Mouse (Mus musculus) liver, embryonic 14.5 days (tissue): ENCODE measurements around the gene Gnat3. TPM values are rescaled to one million over a fixed set of nuclear protein-coding genes. Genes with fewer than 3 reads are reported as not detected.

ENCODE experiments used
- ATAC-seq: fragments of 200-750 bp; cut with Nextera tagmentation; 2 replicates; pipeline ENCODE4 v1.8.0; 2017; ENCODE audit warnings: moderate number of reproducible peaks, mild to moderate bottlenecking, moderate library complexity; ENCODE audit not compliant: insufficient read depth
- DNase-seq, 3 experiments: peaks; one replicate each; pipeline ENCODE4 v3.0.0-alpha.2; 2012 to 2013; ENCODE audit warnings: low read depth in 3 of 3, low spot score in 3 of 3
- H3K27ac ChIP-seq: fragments of 300-500 bp; sonication (generic); 2 replicates; pipeline ENCODE4 v1.5.1; 2014; ENCODE audit warnings: moderate library complexity, mild to moderate bottlenecking, control low read depth, inconsistent platforms
- H3K27me3 ChIP-seq: fragments of 300-500 bp; sonication (generic); 2 replicates; pipeline ENCODE4 v1.6.1; 2014; ENCODE audit warnings: mild to moderate bottlenecking, low read length, moderate library complexity; ENCODE audit not compliant: control insufficient read depth, insufficient read depth
- H3K36me3 ChIP-seq: fragments of 300-500 bp; sonication (generic); replicated peaks from 2 replicates; pipeline ENCODE4 v1.6.1; 2014; ENCODE audit warnings: low read depth; ENCODE audit not compliant: control insufficient read depth, insufficient read depth
- H3K4me1 ChIP-seq, 2 experiments: fragments of 200-500 bp in 1 of 2; fragments of 300-500 bp in 1 of 2; sonication (generic) in 1 of 2; replicated peaks; 2 replicates each; pipeline ENCODE4 v1.6.1; 2012 to 2014; ENCODE audit warnings: antibody characterized with exemption in 1 of 2, inconsistent platforms in 1 of 2, low read length in 1 of 2; ENCODE audit not compliant: control insufficient read depth in 2 of 2, insufficient read depth in 2 of 2
- H3K4me2 ChIP-seq: fragments of 300-500 bp; sonication (generic); 2 replicates; pipeline ENCODE4 v1.6.1; 2014; ENCODE audit warnings: low read depth, mild to moderate bottlenecking, control low read depth, moderate library complexity
- H3K4me3 ChIP-seq, 2 experiments: fragments of 200-500 bp in 1 of 2; fragments of 300-500 bp in 1 of 2; sonication (generic) in 1 of 2; 2 replicates each; pipeline ENCODE4 v1.5.1; 2012 to 2014; ENCODE audit warnings: low read depth in 2 of 2, low read length in 2 of 2, mild to moderate bottlenecking in 2 of 2, control low read depth in 1 of 2, inconsistent platforms in 1 of 2, moderate library complexity in 1 of 2; ENCODE audit not compliant: insufficient read depth in 1 of 2
- H3K9ac ChIP-seq: fragments of 300-500 bp; sonication (generic); replicated peaks from 2 replicates; pipeline ENCODE4 v1.6.1; 2014; ENCODE audit warnings: mild to moderate bottlenecking, control low read depth, moderate library complexity
- H3K9me3 ChIP-seq: fragments of 300-500 bp; sonication (generic); 2 replicates; pipeline ENCODE4 v1.6.1; 2016; ENCODE audit warnings: low read length, mixed read lengths; ENCODE audit not compliant: control insufficient read depth
- CTCF ChIP-seq: IDR thresholded peaks from 2 replicates; pipeline ENCODE4 v1.5.1; 2016; ENCODE audit warnings: antibody characterized with exemption, low read depth, control low read depth
- EP300 ChIP-seq: IDR thresholded peaks from 2 replicates; pipeline ENCODE4 v1.6.1; 2016; ENCODE audit warnings: antibody characterized with exemption, low read depth
- WGBS: fragments of 180-500 bp; shearing (Covaris S2); extraction: QIAGEN DNeasy Blood & Tissue Kit; methylation state at CpG from one replicate; pipeline ENCODE4 v1.1.7; 2014; ENCODE audit not compliant: insufficient replicate concordance; 5-methylcytosine and 5-hydroxymethylcytosine counted together
- polyA plus RNA-seq, 2 experiments: library from polyadenylated mRNA; depleted of rRNA in 1 of 2; stranded (reverse) in 1 of 2; unstranded in 1 of 2; fragments of >200 nt; fragmentation: Nextera tagmentation in 1 of 2; extraction: Ambion mirVana in 1 of 2; gene quantifications; 2 replicates each; pipeline versions ENCODE4 v1.2.1 to v1.2.3; 2012 to 2014

Gene Gnat3
- polyA plus RNA-seq, 2 experiments: not detected

DNA sequence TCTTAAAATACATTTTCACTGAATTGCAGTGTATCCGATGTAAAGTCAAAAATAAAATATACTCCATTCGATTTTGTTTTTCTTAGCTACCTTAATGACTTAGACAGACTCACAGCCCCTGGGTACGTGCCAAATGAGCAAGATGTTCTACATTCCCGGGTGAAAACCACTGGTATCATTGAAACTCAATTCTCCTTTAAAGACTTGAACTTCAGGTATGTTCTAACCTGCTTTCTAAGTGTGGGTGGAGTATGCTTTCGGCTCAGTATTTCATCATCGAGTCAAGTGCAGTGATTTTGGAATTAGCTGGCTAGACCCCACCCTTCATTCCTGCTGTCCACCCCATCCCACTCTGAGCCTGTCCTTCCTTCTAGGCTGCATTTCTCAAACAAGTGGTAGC lies 41.3 kb downstream of the Gnat3 start:
- no peaks in the 10 kb centered on the region for H3K27me3 ChIP-seq

DNA sequence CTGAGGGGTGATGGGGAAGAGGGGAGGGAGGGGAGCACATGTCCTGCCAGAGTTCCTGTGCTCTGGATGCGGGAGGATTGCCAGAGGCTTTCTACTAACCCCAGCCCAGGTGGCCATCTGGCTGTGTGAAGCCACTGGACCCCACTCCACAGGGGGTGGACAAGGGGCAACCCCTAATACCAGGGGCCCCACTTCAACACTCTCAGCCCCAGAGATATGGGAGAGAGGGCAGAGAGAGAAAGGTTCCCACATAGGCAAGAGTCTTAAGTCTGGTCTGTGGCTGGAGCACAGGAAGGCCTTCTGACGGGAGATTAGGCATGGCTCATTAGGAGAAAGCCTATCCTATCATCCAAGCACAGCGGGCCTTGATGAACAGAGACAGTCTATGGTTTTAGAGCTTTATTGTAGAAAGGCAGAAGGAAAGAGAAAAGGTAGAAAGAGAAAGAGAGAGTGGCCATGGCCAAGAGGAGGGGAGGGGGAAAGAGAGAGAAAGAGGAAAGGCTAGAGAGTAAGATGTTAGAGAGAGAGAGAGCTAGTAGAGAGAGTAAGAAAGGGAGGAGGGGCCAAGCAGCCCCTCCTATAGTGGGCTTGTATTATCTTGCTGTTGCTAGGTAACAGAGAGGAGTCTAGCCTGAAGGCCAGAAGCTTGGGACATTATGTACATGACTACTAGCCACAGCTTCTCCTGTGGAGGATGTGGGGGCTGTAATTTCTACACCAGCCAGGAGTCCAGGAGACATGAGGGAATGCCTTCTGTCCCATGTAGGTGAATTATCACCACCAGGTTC lies 42.7 kb downstream of the Gnat3 start:
- Histone ChIP-seq H3K36me3 (no peaks in the 10 kb centered on the region), H3K27me3 (no peaks in the 10 kb centered on the region), H3K9ac (no peak overlapping the region), H3K9me3 (no peaks in the 10 kb centered on the region), H3K4me1 (no peaks in the 10 kb centered on the region), H3K4me3 (no peak overlapping the region), H3K4me2 (no peak overlapping the region), H3K27ac (no peak overlapping the region)
- DNase-seq: no peak
- ATAC-seq: no peak
- TF ChIP-seq CTCF (no peak), EP300 (no peak)
- WGBS: 49% methylated on average over 3 of the region's 3 CpGs

More for the DNA sequence above, 41.3 kb downstream of the Gnat3 start:
- no peak for DNase-seq
- Histone ChIP-seq H3K27ac (no peak overlapping the region), H3K9ac (no peak overlapping the region), H3K4me1 (no peaks in the 10 kb centered on the region), H3K9me3 (no peaks in the 10 kb centered on the region), H3K4me3 (no peak overlapping the region), H3K4me2 (no peak overlapping the region), H3K36me3 (no peaks in the 10 kb centered on the region)
- TF ChIP-seq CTCF (no peak), EP300 (no peak)
- WGBS: 65% methylated on average over 6 of the region's 6 CpGs
- no peak for ATAC-seq

GRCm38 (mm10) chr5:18006157-18006556 lies 43.8 kb downstream of the Gnat3 start:
- 63% methylated on average over 2 of the region's 2 CpGs for WGBS
- no peak for TF ChIP-seq EP300
- no peak for TF ChIP-seq CTCF
- H3K27me3 ChIP-seq: no peaks in the 10 kb centered on the region
- no peaks in the 10 kb centered on the region for H3K9me3 ChIP-seq
- H3K9ac ChIP-seq: no peak overlapping the region
- H3K27ac ChIP-seq: no peak overlapping the region
- H3K4me3 ChIP-seq: no peak overlapping the region
- no peaks in the 10 kb centered on the region for H3K4me1 ChIP-seq
- no peak overlapping the region for H3K4me2 ChIP-seq
- ATAC-seq: no peak
- no peaks in the 10 kb centered on the region for H3K36me3 ChIP-seq
- DNase-seq: no peak

- Histone ChIP-seq H3K4me1 (no peaks in the 10 kb centered on the region), H3K36me3 (no peaks in the 10 kb centered on the region), H3K27ac (no peak overlapping the region), H3K9ac (no peak overlapping the region), H3K4me2 (no peak overlapping the region), H3K9me3 (no peaks in the 10 kb centered on the region), H3K4me3 (no peak overlapping the region), H3K27me3 (no peaks in the 10 kb centered on the region)
- TF ChIP-seq CTCF (no peak), EP300 (no peak)
- ATAC-seq (no peak), DNase-seq (no peak)
Observed at GRCm38 (mm10) chr5:18007067-18007466, 44.7 kb downstream of the Gnat3 start.

DNA sequence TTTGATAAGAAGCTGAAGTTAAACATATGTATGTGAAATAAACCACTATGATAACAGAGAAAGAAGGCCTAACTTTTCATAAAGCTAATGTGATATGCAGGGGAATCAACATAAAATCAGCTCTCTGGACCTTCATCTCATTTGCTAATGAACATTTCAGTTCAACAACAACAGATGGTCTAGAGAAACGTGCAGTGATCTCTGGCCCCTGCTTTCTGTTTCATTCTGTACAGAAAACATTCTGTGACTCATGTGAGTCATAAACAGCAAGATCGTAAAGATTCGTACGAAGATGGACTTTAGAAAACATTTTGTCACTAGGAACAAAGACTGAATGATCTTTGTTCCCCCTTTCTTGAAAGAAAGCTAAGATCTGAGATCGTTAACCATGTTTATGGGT lies 48.0 kb downstream of the Gnat3 start:
- ATAC-seq (no peak), DNase-seq (no peak)
- WGBS: 61% methylated on average over 5 of the region's 5 CpGs
- Histone ChIP-seq H3K36me3 (no peaks in the 10 kb centered on the region), H3K27me3 (no peaks in the 10 kb centered on the region), H3K4me3 (no peak overlapping the region), H3K9me3 (no peaks in the 10 kb centered on the region), H3K27ac (no peak overlapping the region), H3K4me2 (no peak overlapping the region), H3K4me1 (no peaks in the 10 kb centered on the region), H3K9ac (no peak overlapping the region)
- TF ChIP-seq EP300 (no peak), CTCF (no peak)
